Mouse (Mus musculus) midbrain, embryonic 15.5 days (tissue): ENCODE measurements around the gene BC037034. TPM values are rescaled to one million over a fixed set of nuclear protein-coding genes. Genes with fewer than 3 reads are reported as not detected.
A peak's percentile ranks its signal among the peaks of the same experiment; 100 is the strongest.

Source experiments
- ATAC-seq: fragments of 200-750 bp; cut with Nextera tagmentation; replicated peaks from 2 replicates; pipeline ENCODE4 v1.8.0; 2017; ENCODE audit warnings: moderate TSS enrichment
- H3K27ac ChIP-seq: fragments of 300-500 bp; sonication (generic); 2 replicates; pipeline ENCODE4 v1.5.1; 2015; ENCODE audit warnings: mild to moderate bottlenecking, inconsistent platforms
- H3K27me3 ChIP-seq: fragments of 300-500 bp; sonication (generic); replicated peaks from 2 replicates; pipeline ENCODE4 v1.6.1; 2015; ENCODE audit warnings: inconsistent platforms
- H3K36me3 ChIP-seq: fragments of 300-500 bp; sonication (generic); replicated peaks from 2 replicates; pipeline ENCODE4 v1.6.1; 2015; ENCODE audit warnings: inconsistent platforms
- H3K4me1 ChIP-seq: fragments of 300-500 bp; sonication (generic); 2 replicates; pipeline ENCODE4 v1.6.1; 2015; ENCODE audit warnings: inconsistent platforms
- H3K4me2 ChIP-seq: fragments of 300-500 bp; sonication (generic); 2 replicates; pipeline ENCODE4 v1.6.1; 2015; ENCODE audit warnings: inconsistent platforms, mild to moderate bottlenecking, moderate library complexity
- H3K4me3 ChIP-seq: fragments of 300-500 bp; sonication (generic); 2 replicates; pipeline ENCODE4 v1.5.1; 2015; ENCODE audit warnings: mild to moderate bottlenecking, inconsistent platforms
- H3K9ac ChIP-seq: fragments of 300-500 bp; sonication (generic); 2 replicates; pipeline ENCODE4 v1.6.1; 2015; ENCODE audit warnings: mild to moderate bottlenecking, inconsistent platforms
- H3K9me3 ChIP-seq: fragments of 300-500 bp; sonication (generic); 2 replicates; pipeline ENCODE4 v1.6.1; 2016; ENCODE audit warnings: inconsistent platforms
- whole genome bisulfite sequencing: fragments of 180-500 bp; shearing (Covaris S2); methylation state at CpG from one replicate; pipeline ENCODE4 v1.1.7; 2015; ENCODE audit warnings: mixed read lengths; 5-methylcytosine and 5-hydroxymethylcytosine counted together
- polyA plus RNA-seq: library from polyadenylated mRNA; unstranded; fragments of >200 nt; fragmentation: Nextera tagmentation; extraction: Ambion mirVana; gene quantifications from 2 replicates; pipeline ENCODE4 v1.2.1, GENCODE M21; 2015

Gene BC037034
- polyA plus RNA-seq, result 19.5 and 20.8 TPM in 2 replicates

GRCm38 (mm10) chr5:138263260-138264206 lies at the start of gene BC037034:
BC037034 (minus strand) TSS chr5:138264033.
- H3K4me1 ChIP-seq, result peaks cover 27% of the 10 kb centered on the region
- peak within 1 kb of the TSS; percentile 82 for H3K4me3 ChIP-seq
- peaks cover 16% of the 10 kb centered on the region for H3K36me3 ChIP-seq
- peak within 1 kb of the TSS; percentile 67 for H3K4me2 ChIP-seq
- no peaks in the 10 kb centered on the region for H3K27me3 ChIP-seq
- peak within 1 kb of the TSS; percentile 82 for H3K27ac ChIP-seq
- no peaks in the 10 kb centered on the region for H3K9me3 ChIP-seq
- ATAC-seq, result peak; percentile 94
- WGBS, result under 1% methylated on average over 61 of the region's 71 CpGs
- H3K9ac ChIP-seq, result peak within 1 kb of the TSS; percentile 86

DNA sequence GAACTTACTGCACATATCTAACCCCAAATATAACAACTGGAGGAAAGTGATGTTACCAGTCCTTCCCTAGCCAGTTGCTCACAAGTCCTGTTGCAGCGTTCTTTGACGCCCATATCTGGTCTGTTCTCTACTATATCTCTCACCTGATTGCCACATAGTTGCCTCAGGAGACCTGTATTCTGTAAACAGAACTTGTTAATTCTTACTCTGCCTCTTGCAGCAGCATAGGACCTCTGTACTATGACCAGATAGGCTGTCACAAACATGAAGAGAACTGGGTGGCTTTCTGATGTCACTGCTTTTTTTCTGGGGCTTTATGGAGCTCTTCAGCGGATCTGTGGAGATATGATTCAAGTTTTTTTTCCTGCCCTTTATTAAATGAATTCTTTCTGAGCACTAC lies 49.0 kb upstream of the BC037034 start:
- Histone ChIP-seq H3K4me3 (no peak overlapping the region), H3K4me1 (no peaks in the 10 kb centered on the region), H3K4me2 (no peak overlapping the region), H3K9ac (no peak overlapping the region), H3K27ac (no peak overlapping the region), H3K36me3 (no peaks in the 10 kb centered on the region), H3K27me3 (no peaks in the 10 kb centered on the region), H3K9me3 (no peaks in the 10 kb centered on the region)
- no peak for ATAC-seq
- 87% methylated on average over 3 of the region's 3 CpGs for WGBS

- 0 out of 2 replicates have a peak, but pooled peaks cover 3% of the 10 kb centered on the region for H3K36me3 ChIP-seq
- no peak overlapping the region for H3K27ac ChIP-seq
- 91% methylated on average over 2 of the region's 2 CpGs for WGBS
- no peak for ATAC-seq
- no peak overlapping the region for H3K9ac ChIP-seq
- H3K4me1 ChIP-seq, result no peaks in the 10 kb centered on the region
- no peaks in the 10 kb centered on the region for H3K9me3 ChIP-seq
- no peak overlapping the region for H3K4me2 ChIP-seq
- H3K27me3 ChIP-seq, result no peaks in the 10 kb centered on the region
- H3K4me3 ChIP-seq, result no peak overlapping the region
Observed at GRCm38 (mm10) chr5:138299613-138300012, 35.8 kb upstream of the BC037034 start.

GRCm38 (mm10) chr5:138294158-138294557 lies 30.3 kb upstream of the BC037034 start:
- H3K9me3 ChIP-seq, result no peaks in the 10 kb centered on the region
- no peaks in the 10 kb centered on the region for H3K27me3 ChIP-seq
- no peak for ATAC-seq
- no peak overlapping the region for H3K4me2 ChIP-seq
- no peak overlapping the region for H3K27ac ChIP-seq
- no peaks in the 10 kb centered on the region for H3K4me1 ChIP-seq
- H3K9ac ChIP-seq, result no peak overlapping the region
- H3K4me3 ChIP-seq, result no peak overlapping the region
- H3K36me3 ChIP-seq, result 0 out of 2 replicates have a peak, but pooled peaks cover 3% of the 10 kb centered on the region

- Histone ChIP-seq H3K36me3 (no peaks in the 10 kb centered on the region), H3K4me3 (no peak overlapping the region), H3K4me1 (no peaks in the 10 kb centered on the region), H3K4me2 (no peak overlapping the region), H3K9ac (no peak overlapping the region), H3K27ac (no peak overlapping the region), H3K9me3 (no peaks in the 10 kb centered on the region), H3K27me3 (no peaks in the 10 kb centered on the region)
- no peak for ATAC-seq
- 87% methylated on average over 1 of the region's 1 CpGs for WGBS
Observed at GRCm38 (mm10) chr5:138291638-138292037, 27.8 kb upstream of the BC037034 start.

GRCm38 (mm10) chr5:138287861-138288260 lies 24.0 kb upstream of the BC037034 start:
- no peak for ATAC-seq
- Histone ChIP-seq H3K36me3 (no peaks in the 10 kb centered on the region), H3K27me3 (no peaks in the 10 kb centered on the region), H3K9ac (no peak overlapping the region), H3K9me3 (no peaks in the 10 kb centered on the region), H3K4me3 (no peak overlapping the region), H3K4me1 (no peaks in the 10 kb centered on the region), H3K4me2 (no peak overlapping the region), H3K27ac (no peak overlapping the region)
- WGBS, result 73% methylated on average over 3 of the region's 3 CpGs

GRCm38 (mm10) chr5:138283540-138283939 lies 19.7 kb upstream of the BC037034 start:
- no peak overlapping the region for H3K4me3 ChIP-seq
- H3K4me1 ChIP-seq, result peaks cover 5% of the 10 kb centered on the region
- H3K9ac ChIP-seq, result no peak overlapping the region
- no peaks in the 10 kb centered on the region for H3K36me3 ChIP-seq
- no peak overlapping the region for H3K27ac ChIP-seq
- H3K9me3 ChIP-seq, result no peaks in the 10 kb centered on the region
- no peak for ATAC-seq
- no peak overlapping the region for H3K4me2 ChIP-seq
- no peaks in the 10 kb centered on the region for H3K27me3 ChIP-seq
- WGBS, result 69% methylated on average over 1 of the region's 1 CpGs

GRCm38 (mm10) chr5:138281798-138282197 lies 18.0 kb upstream of the BC037034 start:
- WGBS, result 87% methylated on average over 2 of the region's 2 CpGs
- ATAC-seq, result no peak

DNA sequence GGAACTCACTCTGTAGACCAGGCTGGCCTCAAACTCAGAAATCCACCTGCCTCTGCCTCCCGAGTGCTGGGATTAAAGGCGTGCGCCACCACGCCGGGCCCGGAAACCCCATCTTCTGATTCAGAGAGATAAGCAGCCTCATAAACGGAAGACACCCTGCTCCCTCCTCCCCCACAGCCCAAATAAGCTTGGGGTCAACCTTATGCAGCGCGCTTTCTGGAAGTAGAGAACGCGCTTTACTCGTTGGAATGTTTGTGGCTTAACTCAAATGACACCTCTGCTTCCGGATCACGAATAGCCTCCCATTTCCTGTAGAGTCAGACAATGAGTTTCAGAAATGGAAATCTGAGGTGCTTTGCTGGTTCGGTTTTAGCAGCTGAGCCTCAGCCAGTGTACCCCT lies 17.0 kb upstream of the BC037034 start:
- no peak for ATAC-seq
- peaks cover 32% of the 10 kb centered on the region for H3K4me1 ChIP-seq
- H3K27me3 ChIP-seq, result no peaks in the 10 kb centered on the region
- H3K27ac ChIP-seq, result no peak overlapping the region
- peak overlapping the region; percentile 79 for H3K4me2 ChIP-seq
- no peak overlapping the region for H3K9ac ChIP-seq
- no peaks in the 10 kb centered on the region for H3K9me3 ChIP-seq
- WGBS, result 91% methylated on average over 15 of the region's 15 CpGs
- no peak overlapping the region for H3K4me3 ChIP-seq
- H3K36me3 ChIP-seq, result peaks cover 3% of the 10 kb centered on the region; the same call in 1 of the 2 replicates

More at GRCm38 (mm10) chr5:138281798-138282197, 18.0 kb upstream of the BC037034 start:
- Histone ChIP-seq H3K27ac (no peak overlapping the region), H3K4me3 (no peak overlapping the region), H3K27me3 (no peaks in the 10 kb centered on the region), H3K9ac (no peak overlapping the region), H3K36me3 (peaks cover 3% of the 10 kb centered on the region; the same call in 1 of the 2 replicates), H3K9me3 (no peaks in the 10 kb centered on the region), H3K4me1 (peaks cover 23% of the 10 kb centered on the region), H3K4me2 (no peak overlapping the region)

GRCm38 (mm10) chr5:138280425-138280768 lies 16.6 kb upstream of the BC037034 start:
- Histone ChIP-seq H3K4me2 (peak overlapping the region; percentile 79), H3K9ac (no peak overlapping the region), H3K27me3 (no peaks in the 10 kb centered on the region), H3K27ac (peak overlapping the region; percentile 8), H3K4me1 (peaks cover 37% of the 10 kb centered on the region), H3K36me3 (peaks cover 3% of the 10 kb centered on the region; the same call in 1 of the 2 replicates), H3K9me3 (no peaks in the 10 kb centered on the region), H3K4me3 (peak overlapping the region; percentile 94)
- 0 out of 2 replicates have a peak, but pooled peaks have one; percentile 2 for ATAC-seq
- WGBS, result 23% methylated on average over 26 of the region's 26 CpGs

DNA sequence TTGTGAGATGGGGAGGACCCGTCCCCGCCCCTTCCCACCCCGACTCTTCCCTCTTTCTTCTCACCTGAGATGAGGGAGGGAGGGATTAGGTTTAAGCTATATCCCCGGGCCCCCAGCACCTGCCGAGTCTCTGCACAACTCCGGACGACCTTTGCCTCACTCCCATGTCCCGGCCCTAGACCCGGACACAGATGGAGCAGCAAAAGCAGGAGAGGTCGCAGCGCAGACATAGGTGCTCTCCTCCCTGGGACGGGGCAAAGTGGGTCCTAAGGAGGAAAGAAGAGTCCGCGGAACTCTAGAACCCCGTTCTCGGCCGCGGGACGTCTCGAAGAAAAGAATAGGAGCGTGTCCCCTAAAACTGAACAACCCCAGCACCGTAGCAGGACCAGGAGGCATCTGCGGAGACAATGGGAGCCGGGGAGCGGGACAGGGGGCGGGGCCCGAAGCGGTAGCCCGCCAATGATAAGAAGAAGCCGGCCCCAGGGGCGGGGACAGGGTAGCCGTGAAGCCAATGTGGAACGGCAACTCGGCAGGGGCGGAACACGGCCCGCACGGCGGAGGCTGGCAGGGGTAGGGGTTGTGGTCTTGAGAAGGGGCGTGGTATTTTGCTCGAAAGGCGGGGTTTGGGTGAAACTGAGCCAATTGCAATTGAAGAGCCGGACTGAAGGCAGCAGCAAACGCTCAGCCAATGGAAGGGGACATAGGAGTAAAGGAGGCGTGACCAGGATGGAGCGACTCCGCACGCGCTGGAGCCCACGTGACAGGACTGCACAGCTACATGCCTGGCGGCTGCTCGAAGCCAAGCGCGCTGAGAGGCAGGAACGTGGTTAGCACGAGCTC lies 16.0 kb upstream of the BC037034 start, which contains the start of the genes Gm43720, Gpc2 and Stag3:
Gene Gm43720 (minus strand): TSS at position 374 of the 840 bp plus-strand sequence.
Gene Gpc2 (minus strand): TSS at position 421 of the 840 bp plus-strand sequence.
Gene Stag3 (plus strand): TSS at position 656 of the 840 bp plus-strand sequence.
- Histone ChIP-seq H3K36me3 (peaks cover 3% of the 10 kb centered on the region; the same call in 1 of the 2 replicates), H3K4me1 (peaks cover 43% of the 10 kb centered on the region), H3K9ac (peak within 1 kb of the TSS; percentile 97), H3K4me2 (peak within 1 kb of the TSS; percentile 79), H3K27ac (peak within 1 kb of the TSS; percentile 86), H3K9me3 (no peaks in the 10 kb centered on the region), H3K27me3 (no peaks in the 10 kb centered on the region), H3K4me3 (peak within 1 kb of the TSS; percentile 94)
- WGBS, result under 1% methylated on average over 56 of the region's 56 CpGs
- peak; percentile 98 for ATAC-seq

DNA sequence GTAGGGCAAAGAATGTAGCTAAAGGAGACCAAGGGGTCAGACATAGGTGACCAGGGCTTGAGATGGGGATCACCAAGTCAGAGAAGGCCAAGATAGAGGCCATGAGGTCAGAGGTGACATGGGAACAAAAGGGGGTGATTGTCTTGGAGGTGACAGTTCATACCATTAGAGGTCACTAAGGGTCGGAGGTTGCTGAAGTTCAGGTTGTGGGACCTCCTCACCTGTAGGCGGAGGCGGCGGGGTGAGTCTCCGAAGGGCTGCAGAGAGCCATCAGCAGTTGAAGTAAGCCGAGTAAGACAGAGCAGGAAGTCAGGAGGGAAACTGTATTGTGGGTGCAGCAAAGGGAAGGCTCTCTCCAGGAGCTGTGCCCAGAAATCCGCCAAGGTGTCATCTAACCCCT lies 14.2 kb upstream of the BC037034 start:
- Histone ChIP-seq H3K36me3 (peaks cover 3% of the 10 kb centered on the region; the same call in 1 of the 2 replicates), H3K9ac (peak overlapping the region; percentile 97; the same call in 1 of the 2 replicates), H3K27ac (no peak overlapping the region), H3K4me3 (peak overlapping the region; percentile 94), H3K4me2 (peak overlapping the region; percentile 79), H3K4me1 (peaks cover 54% of the 10 kb centered on the region), H3K27me3 (no peaks in the 10 kb centered on the region), H3K9me3 (no peaks in the 10 kb centered on the region)
- 87% methylated on average over 7 of the region's 7 CpGs for WGBS
- ATAC-seq, result no peak
